Mouse (Mus musculus) erythroblast, embryonic 14.5 days (primary cell): ENCODE measurements around the gene Mus81. TPM values are rescaled to one million over a fixed set of nuclear protein-coding genes. Genes with fewer than 3 reads are reported as not detected.

Experiments
- H3K27me3 ChIP-seq: 2 replicates; pipeline ENCODE4 v1.6.1; 2012; ENCODE audit warnings: inconsistent platforms; ENCODE audit not compliant: control insufficient read depth
- H3K36me3 ChIP-seq: 2 replicates; pipeline ENCODE4 v1.6.1; 2012; ENCODE audit warnings: mild to moderate bottlenecking, inconsistent platforms; ENCODE audit not compliant: control insufficient read depth
- H3K4me1 ChIP-seq: 2 replicates; pipeline ENCODE4 v1.6.1; 2012; ENCODE audit warnings: inconsistent platforms; ENCODE audit not compliant: control insufficient read depth
- H3K4me3 ChIP-seq: replicated peaks from 2 replicates; pipeline ENCODE3; 2012; ENCODE audit warnings: moderate library complexity, mild to moderate bottlenecking, inconsistent platforms
- H3K9me3 ChIP-seq: 2 replicates; pipeline ENCODE4 v1.6.1; 2012; ENCODE audit warnings: low read length, inconsistent platforms, mixed read lengths; ENCODE audit not compliant: control insufficient read depth
- GATA1 ChIP-seq: IDR thresholded peaks from 2 replicates; pipeline ENCODE4 v1.6.1; 2012; ENCODE audit warnings: low read length, inconsistent platforms, mixed read lengths
- TAL1 ChIP-seq: IDR thresholded peaks from 3 replicates; pipeline ENCODE4 v1.6.1; 2012; ENCODE audit warnings: low read length, inconsistent platforms, mixed read lengths
- polyA plus RNA-seq: library from polyadenylated mRNA; stranded (reverse); fragments of >175 nt; gene quantifications from 2 replicates; pipeline ENCODE4 v1.2.3, GENCODE M21; 2012

Mus81 gene
- 5.2 and 9.4 TPM in 2 replicates for polyA plus RNA-seq

- H3K27me3 ChIP-seq: no peaks in the 10 kb centered on the region
- H3K4me3 ChIP-seq: peak within 1 kb of the TSS; percentile 66
- peaks cover 53% of the 10 kb centered on the region for H3K36me3 ChIP-seq
- H3K9me3 ChIP-seq: no peaks in the 10 kb centered on the region
- peaks cover 78% of the 10 kb centered on the region for H3K4me1 ChIP-seq
- TF ChIP-seq GATA1 (no peak; the same call in 1 of the 2 replicates), TAL1 (no peak)
Measured at GRCm38 (mm10) chr19:5487768-5488550, at the start of gene Mus81. TSS of gene Mus81 (minus strand) at chr19:5488402.

GRCm38 (mm10) chr19:5532520-5532919 is 44.3 kb upstream of the Mus81 start:
- Histone ChIP-seq H3K27me3 (peaks cover 4% of the 10 kb centered on the region), H3K9me3 (no peaks in the 10 kb centered on the region), H3K36me3 (no peaks in the 10 kb centered on the region), H3K4me3 (no peak overlapping the region), H3K4me1 (peaks cover 7% of the 10 kb centered on the region)
- no peak for TF ChIP-seq TAL1
- no peak for TF ChIP-seq GATA1

DNA sequence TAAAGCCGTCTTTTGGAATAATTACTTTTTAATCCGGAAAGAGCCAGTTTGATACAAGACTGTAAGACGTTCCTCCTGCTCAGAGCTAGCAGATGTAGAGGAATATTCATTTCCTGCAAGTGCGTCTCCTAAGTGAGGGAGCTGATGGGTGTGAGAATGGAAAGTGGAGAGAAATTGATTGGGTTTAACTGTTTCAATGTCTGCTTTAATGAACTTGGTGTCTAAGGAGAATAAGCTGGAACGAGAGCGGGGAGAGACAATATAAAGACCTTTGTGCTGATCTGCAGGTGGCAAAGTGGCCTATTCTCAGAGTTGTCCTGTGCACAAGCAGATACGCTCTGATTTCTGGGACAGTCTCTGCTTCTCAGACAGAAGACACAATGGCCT is 41.9 kb upstream of the Mus81 start:
- Histone ChIP-seq H3K36me3 (no peaks in the 10 kb centered on the region), H3K9me3 (no peaks in the 10 kb centered on the region), H3K27me3 (no peaks in the 10 kb centered on the region), H3K4me1 (peaks cover 7% of the 10 kb centered on the region), H3K4me3 (no peak overlapping the region)
- TF ChIP-seq GATA1 (no peak), TAL1 (no peak)

DNA sequence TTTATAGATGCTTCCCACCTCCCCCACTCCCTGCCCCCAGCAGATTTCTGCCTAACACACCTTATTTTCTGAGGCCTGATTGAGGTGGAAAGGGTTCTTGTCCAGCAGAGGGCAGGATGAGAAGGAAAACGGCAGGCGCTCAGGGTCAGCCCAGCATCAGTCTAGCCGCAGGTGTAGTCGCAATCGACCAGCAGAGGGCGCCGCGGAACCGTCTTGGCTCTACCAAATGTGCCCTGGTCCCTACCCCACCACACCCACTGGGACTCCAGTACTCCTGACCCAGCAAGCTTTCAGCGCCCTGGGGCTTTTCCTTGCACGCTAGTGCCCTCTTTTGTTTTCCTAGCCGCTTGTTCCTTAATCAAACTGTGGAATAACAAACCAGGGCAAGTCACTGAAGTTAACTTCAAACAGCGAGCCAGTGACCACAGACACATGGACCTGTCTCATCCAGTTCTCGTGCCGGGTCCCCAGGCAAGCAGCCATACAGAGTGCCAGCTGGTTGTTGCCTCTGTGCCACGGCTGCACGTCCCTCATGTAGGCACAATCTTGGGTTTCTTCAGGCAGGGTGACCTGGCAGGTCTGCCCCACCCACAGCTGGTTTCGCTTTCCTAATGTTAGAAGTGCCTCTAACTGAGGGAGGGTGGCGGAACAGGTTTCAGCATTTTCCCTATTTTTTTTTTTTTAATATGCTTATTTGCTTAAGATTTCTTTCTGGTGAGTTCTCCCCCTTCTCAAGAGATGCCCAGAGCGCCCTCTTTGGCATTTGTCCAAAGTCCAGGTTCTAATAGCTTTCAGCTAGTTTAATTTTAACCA is 41.3 kb upstream of the Mus81 start:
- Histone ChIP-seq H3K36me3 (no peaks in the 10 kb centered on the region), H3K4me3 (no peak overlapping the region), H3K9me3 (no peaks in the 10 kb centered on the region), H3K4me1 (peaks cover 7% of the 10 kb centered on the region), H3K27me3 (no peaks in the 10 kb centered on the region)
- TF ChIP-seq TAL1 (no peak), GATA1 (no peak)

DNA sequence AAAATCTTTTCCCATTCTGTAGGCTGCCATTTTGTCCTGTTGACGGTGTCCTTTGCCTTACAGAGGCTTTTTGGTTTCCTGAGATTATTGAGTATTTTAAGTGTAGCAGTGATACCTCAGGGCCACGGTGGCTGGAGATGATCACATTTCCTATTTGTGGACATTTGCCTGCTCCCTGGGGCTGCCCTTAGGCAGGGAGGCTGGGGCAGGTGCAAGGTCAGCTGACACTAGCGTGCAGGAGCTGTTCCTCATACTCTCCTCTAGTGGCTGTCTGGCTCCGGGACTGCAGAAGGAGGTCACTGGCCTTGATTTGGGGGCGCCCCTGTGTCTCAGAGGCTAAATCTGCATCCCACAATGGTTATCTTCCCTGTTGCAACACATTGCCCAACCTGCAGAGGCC is 37.0 kb upstream of the Mus81 start:
- TF ChIP-seq TAL1: no peak
- no peak for TF ChIP-seq GATA1
- Histone ChIP-seq H3K9me3 (no peaks in the 10 kb centered on the region), H3K4me3 (no peak overlapping the region)

DNA sequence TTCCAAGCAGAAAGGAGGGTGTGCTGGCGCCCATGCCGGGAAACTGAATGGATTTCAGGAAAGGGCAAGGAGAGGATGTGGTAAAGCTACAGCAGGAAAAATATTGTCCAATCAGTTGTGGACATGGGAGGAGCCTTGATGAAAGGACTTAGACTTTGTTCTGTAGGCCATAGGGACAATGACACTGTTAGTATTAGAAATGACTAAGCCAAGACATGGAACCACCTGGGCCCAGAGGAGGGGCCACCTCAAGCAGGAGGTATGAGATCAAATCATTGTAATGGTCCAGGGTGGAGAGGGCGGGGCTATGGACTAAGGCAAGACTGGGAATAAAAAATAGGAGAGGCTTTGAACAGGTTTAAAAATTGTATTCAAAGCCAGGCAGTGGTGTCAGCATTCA is 30.5 kb upstream of the Mus81 start:
- Histone ChIP-seq H3K4me3 (no peak overlapping the region), H3K27me3 (no peaks in the 10 kb centered on the region), H3K9me3 (no peaks in the 10 kb centered on the region), H3K4me1 (peaks cover 3% of the 10 kb centered on the region), H3K36me3 (no peaks in the 10 kb centered on the region)
- TF ChIP-seq GATA1: no peak
- TF ChIP-seq TAL1: no peak

More for the DNA sequence above, 37.0 kb upstream of the Mus81 start:
- no peaks in the 10 kb centered on the region for H3K27me3 ChIP-seq
- H3K36me3 ChIP-seq: no peaks in the 10 kb centered on the region
- peaks cover 7% of the 10 kb centered on the region for H3K4me1 ChIP-seq

GRCm38 (mm10) chr19:5516906-5517505 is 28.8 kb upstream of the Mus81 start:
- H3K9me3 ChIP-seq: no peaks in the 10 kb centered on the region
- no peaks in the 10 kb centered on the region for H3K27me3 ChIP-seq
- no peaks in the 10 kb centered on the region for H3K36me3 ChIP-seq
- no peak for TF ChIP-seq GATA1
- TF ChIP-seq TAL1: no peak
- H3K4me1 ChIP-seq: peaks cover 13% of the 10 kb centered on the region
- no peak overlapping the region for H3K4me3 ChIP-seq

DNA sequence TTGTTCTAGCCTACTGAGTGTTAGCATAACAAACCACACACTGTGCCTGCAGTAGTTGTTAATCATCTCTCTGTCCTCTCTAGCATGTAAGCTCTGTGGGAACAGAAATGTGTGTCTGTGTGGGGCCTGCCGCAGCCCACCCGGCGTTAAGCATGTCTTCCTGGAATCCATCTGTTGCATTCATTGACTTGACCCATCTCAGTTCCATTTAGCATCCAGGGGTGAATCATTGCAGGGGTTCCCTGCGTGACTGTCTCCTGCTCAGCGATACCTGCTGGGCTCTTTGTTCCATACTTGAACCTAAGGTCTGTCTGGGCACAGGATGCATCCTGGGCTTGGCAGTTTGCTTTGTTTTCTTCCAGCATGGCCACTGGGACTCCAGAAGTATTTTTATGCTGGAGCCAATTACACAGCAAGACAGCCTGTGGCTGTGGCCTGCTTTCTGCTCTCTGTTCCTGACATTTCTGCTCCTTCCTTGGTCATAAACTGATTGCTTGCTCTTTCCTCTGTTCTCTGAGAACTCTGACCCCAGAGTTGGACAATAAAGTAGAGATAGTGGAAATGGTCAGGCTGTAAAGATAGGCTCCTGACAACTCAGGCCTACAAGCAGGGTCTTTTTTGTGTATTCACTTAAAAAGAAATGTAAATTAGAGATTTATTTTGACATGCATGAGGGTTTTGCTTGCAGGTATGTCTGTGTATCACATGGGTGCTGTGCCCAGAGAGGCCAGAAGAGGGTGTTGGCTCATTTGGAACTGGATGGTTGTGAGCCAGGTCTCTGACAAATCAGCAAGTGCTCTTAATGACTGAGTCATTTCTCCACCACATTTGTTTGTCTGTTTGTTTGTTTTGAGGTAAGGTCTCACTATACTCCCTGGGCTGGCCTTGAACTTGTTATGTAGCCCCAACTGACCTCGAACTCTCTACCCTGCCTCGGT is 27.9 kb upstream of the Mus81 start:
- Histone ChIP-seq H3K27me3 (no peaks in the 10 kb centered on the region), H3K4me3 (no peak overlapping the region), H3K9me3 (no peaks in the 10 kb centered on the region), H3K4me1 (peaks cover 22% of the 10 kb centered on the region), H3K36me3 (no peaks in the 10 kb centered on the region)
- TF ChIP-seq GATA1 (no peak), TAL1 (no peak)

GRCm38 (mm10) chr19:5513005-5513349 is 24.8 kb upstream of the Mus81 start:
- TF ChIP-seq GATA1 (no peak), TAL1 (no peak)
- Histone ChIP-seq H3K9me3 (no peaks in the 10 kb centered on the region), H3K4me3 (no peak overlapping the region), H3K27me3 (no peaks in the 10 kb centered on the region), H3K4me1 (peaks cover 49% of the 10 kb centered on the region), H3K36me3 (peaks cover 2% of the 10 kb centered on the region)
